Comparison of ENCODE assay signal across 10 mouse cellular contexts in the genomic region with DNA sequence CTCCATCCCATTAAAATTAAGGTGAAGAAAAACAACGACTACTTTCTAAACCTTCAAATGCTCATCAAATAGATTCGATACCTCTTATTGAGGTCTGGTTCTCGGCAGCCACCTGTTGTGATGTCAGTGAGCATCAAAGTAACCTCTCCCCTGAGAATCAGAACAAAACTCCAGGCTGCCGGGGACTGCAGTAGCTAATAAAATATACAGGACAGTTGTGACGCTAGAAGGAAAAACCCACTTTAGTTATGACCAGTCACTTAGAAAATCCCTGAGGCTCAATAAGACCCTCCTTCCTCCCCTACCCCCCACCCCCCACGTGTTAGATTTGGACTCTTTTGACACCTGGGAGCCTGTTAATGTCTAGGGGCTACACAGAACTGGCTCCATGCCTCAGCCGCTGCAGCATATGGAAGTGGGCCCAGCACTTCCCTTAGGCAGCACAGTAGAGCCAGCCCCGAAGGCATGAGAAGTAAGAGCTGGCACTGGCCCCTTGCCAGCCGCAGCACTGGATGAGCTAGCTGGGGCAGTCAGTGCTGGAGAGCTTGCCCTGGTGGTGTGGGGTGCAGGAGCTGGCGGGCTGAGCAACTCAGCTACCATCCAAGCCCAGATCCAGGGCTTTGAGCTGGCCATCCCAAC.
A peak's percentile ranks its signal among the peaks of the same experiment; 100 is the strongest.
DNase-seq lines count a peak whose midpoint lies in the region; ATAC-seq lines count a peak whose summit lies in the region.
"Had no signal": no experiment of that assay in that cellular context is flagged by ENCODE, and none has a peak within 500 bp of the region (broad histone marks: within the 10 kb centered on the region; RNA-seq: fewer than 3 reads in every experiment).

No protein-coding gene starts in this region.

- 77% methylated on average over 10 of the region's 10 CpGs for WGBS in heart, embryonic 12.5 days
- WGBS in midbrain, embryonic 13.5 days: 70% methylated on average over 10 of the region's 10 CpGs
- 83% methylated on average over 10 of the region's 10 CpGs for WGBS in midbrain, embryonic 11.5 days
- WGBS in embryonic facial prominence, embryonic 15.5 days: 64% methylated on average over 10 of the region's 10 CpGs
- WGBS in midbrain, embryonic 15.5 days: 62% methylated on average over 10 of the region's 10 CpGs

- H3K4me2 ChIP-seq in heart, embryonic 12.5 days: no peak overlapping the region
- no peak overlapping the region for H3K4me2 ChIP-seq in midbrain, embryonic 13.5 days (replicated peaks)
- no peak overlapping the region for H3K4me2 ChIP-seq in midbrain, embryonic 11.5 days
- no peak overlapping the region for H3K4me2 ChIP-seq in embryonic facial prominence, embryonic 15.5 days (replicated peaks)
- no peak overlapping the region for H3K4me2 ChIP-seq in midbrain, embryonic 15.5 days

- H3K27ac ChIP-seq in heart, embryonic 12.5 days (ENCODE audit: poor library complexity, severe bottlenecking): no peak overlapping the region
- H3K27ac ChIP-seq in midbrain, embryonic 13.5 days: no peak overlapping the region
- H3K27ac ChIP-seq in midbrain, embryonic 11.5 days (ENCODE audit: low read depth, low read length): no peak overlapping the region
- H3K27ac ChIP-seq in embryonic facial prominence, embryonic 15.5 days (replicated peaks): no peak overlapping the region
- no peak overlapping the region for H3K27ac ChIP-seq in midbrain, embryonic 15.5 days

- no peaks in the 10 kb centered on the region for H3K4me1 ChIP-seq in heart, embryonic 12.5 days (replicated peaks)
- no peaks in the 10 kb centered on the region for H3K4me1 ChIP-seq in midbrain, embryonic 13.5 days (replicated peaks)
- no peaks in the 10 kb centered on the region for H3K4me1 ChIP-seq in midbrain, embryonic 11.5 days (ENCODE audit: control insufficient read depth, insufficient read depth, low read length)
- peaks cover 4% of the 10 kb centered on the region; the same call in 1 of the 2 replicates for H3K4me1 ChIP-seq in embryonic facial prominence, embryonic 15.5 days
- peaks cover 3% of the 10 kb centered on the region; the same call in 1 of the 2 replicates for H3K4me1 ChIP-seq in midbrain, embryonic 15.5 days

- no peaks in the 10 kb centered on the region for H3K9me3 ChIP-seq in heart, embryonic 12.5 days (replicated peaks)
- no peaks in the 10 kb centered on the region for H3K9me3 ChIP-seq in midbrain, embryonic 13.5 days
- no peaks in the 10 kb centered on the region for H3K9me3 ChIP-seq in midbrain, embryonic 11.5 days (ENCODE audit: control insufficient read depth, low read length)
- no peaks in the 10 kb centered on the region for H3K9me3 ChIP-seq in embryonic facial prominence, embryonic 15.5 days (replicated peaks)
- no peaks in the 10 kb centered on the region for H3K9me3 ChIP-seq in midbrain, embryonic 15.5 days

- peaks cover 26% of the 10 kb centered on the region for H3K36me3 ChIP-seq in heart, embryonic 12.5 days
- peaks cover 26% of the 10 kb centered on the region for H3K36me3 ChIP-seq in midbrain, embryonic 13.5 days
- H3K36me3 ChIP-seq in midbrain, embryonic 11.5 days (ENCODE audit: control insufficient read depth, insufficient read depth, low read length): no peaks in the 10 kb centered on the region
- H3K36me3 ChIP-seq in embryonic facial prominence, embryonic 15.5 days: peaks cover 23% of the 10 kb centered on the region
- H3K36me3 ChIP-seq in midbrain, embryonic 15.5 days (replicated peaks): peaks cover 14% of the 10 kb centered on the region

- H3K4me3 ChIP-seq in heart, embryonic 12.5 days: no peak overlapping the region
- no peak overlapping the region for H3K4me3 ChIP-seq in midbrain, embryonic 13.5 days (replicated peaks)
- no peak overlapping the region for H3K4me3 ChIP-seq in midbrain, embryonic 11.5 days (ENCODE audit: low read depth, low read length)
- H3K4me3 ChIP-seq in embryonic facial prominence, embryonic 15.5 days (replicated peaks): no peak overlapping the region
- no peak overlapping the region for H3K4me3 ChIP-seq in midbrain, embryonic 15.5 days

- H3K9ac ChIP-seq in heart, embryonic 12.5 days: no peak overlapping the region
- H3K9ac ChIP-seq in midbrain, embryonic 13.5 days (replicated peaks): no peak overlapping the region
- no peak overlapping the region for H3K9ac ChIP-seq in midbrain, embryonic 11.5 days (ENCODE audit: low read length)
- H3K9ac ChIP-seq in embryonic facial prominence, embryonic 15.5 days: no peak overlapping the region
- no peak overlapping the region for H3K9ac ChIP-seq in midbrain, embryonic 15.5 days

- no peaks in the 10 kb centered on the region for H3K27me3 ChIP-seq in heart, embryonic 12.5 days (replicated peaks)
- H3K27me3 ChIP-seq in midbrain, embryonic 13.5 days: no peaks in the 10 kb centered on the region
- H3K27me3 ChIP-seq in midbrain, embryonic 11.5 days (ENCODE audit: control insufficient read depth, insufficient read depth, low read length): no peaks in the 10 kb centered on the region
- H3K27me3 ChIP-seq in embryonic facial prominence, embryonic 15.5 days: no peaks in the 10 kb centered on the region
- no peaks in the 10 kb centered on the region for H3K27me3 ChIP-seq in midbrain, embryonic 15.5 days (replicated peaks)

- peak; percentile 16 to 42 for DNase-seq in heart, adult 18-20 months
- DNase-seq in midbrain, embryonic 11.5 days (ENCODE audit: low spot score, missing footprints): no peak
- no peak for DNase-seq in thymus, postnatal 14 days
- DNase-seq in Muller cell, postnatal 12 days (ENCODE audit: inconsistent ontology term): no peak
- DNase-seq: kidney, adult 8-10 months; lung, adult 2 months had no signal

- no peak for ATAC-seq in heart, embryonic 12.5 days (ENCODE audit: insufficient number of reproducible peaks, low FRiP score)
- ATAC-seq in midbrain, embryonic 13.5 days: peak; percentile 62; the same call in 1 of the 2 replicates
- no peak for ATAC-seq in midbrain, embryonic 11.5 days (ENCODE audit: low FRiP score)
- peak; percentile 43; the same call in 1 of the 2 replicates for ATAC-seq in embryonic facial prominence, embryonic 15.5 days (ENCODE audit: insufficient number of reproducible peaks, low FRiP score, low TSS enrichment, low read depth)
- ATAC-seq in midbrain, embryonic 15.5 days (replicated peaks): peak; percentile 69

Comparison
In these comparisons a context has a peak if more than half of its experiments do, and no peak if none do; other contexts are left out.
1. ATAC-seq: peak in midbrain, embryonic 13.5 days (single experiment), embryonic facial prominence, embryonic 15.5 days (single experiment) and midbrain, embryonic 15.5 days (single experiment); none in heart, embryonic 12.5 days (single experiment) and midbrain, embryonic 11.5 days (single experiment).
2. DNase-seq: peak in heart, adult 18-20 months (2 of 2); none in midbrain, embryonic 11.5 days (single experiment), thymus, postnatal 14 days (single experiment) and Muller cell, postnatal 12 days (single experiment).